Mouse (Mus musculus) stomach, embryonic 15.5 days (tissue): ENCODE data around the gene Btc. TPM values are rescaled to one million over a fixed set of nuclear protein-coding genes. Genes with fewer than 3 reads are reported as not detected.

ENCODE experiments used
- ATAC-seq: fragments of 200-750 bp; cut with Nextera tagmentation; 2 replicates; pipeline ENCODE4 v1.8.0; 2017; ENCODE audit warnings: low read depth, moderate number of reproducible peaks, moderate TSS enrichment; ENCODE audit not compliant: insufficient read depth, low FRiP score
- H3K27ac ChIP-seq: fragments of 300-500 bp; sonication (generic); 2 replicates; pipeline ENCODE4 v1.5.1; 2015; ENCODE audit warnings: mild to moderate bottlenecking, inconsistent platforms
- H3K27me3 ChIP-seq: fragments of 300-500 bp; sonication (generic); replicated peaks from 2 replicates; pipeline ENCODE4 v1.6.1; 2015; ENCODE audit warnings: inconsistent platforms
- H3K36me3 ChIP-seq: fragments of 300-500 bp; sonication (generic); 2 replicates; pipeline ENCODE4 v1.6.1; 2015; ENCODE audit warnings: inconsistent platforms
- H3K4me1 ChIP-seq: fragments of 300-500 bp; sonication (generic); 2 replicates; pipeline ENCODE4 v1.6.1; 2015; ENCODE audit warnings: inconsistent platforms
- H3K4me2 ChIP-seq: fragments of 300-500 bp; sonication (generic); 2 replicates; pipeline ENCODE4 v1.6.1; 2015; ENCODE audit warnings: mild to moderate bottlenecking, inconsistent platforms
- H3K4me3 ChIP-seq: fragments of 300-500 bp; sonication (generic); replicated peaks from 2 replicates; pipeline ENCODE4 v1.5.1; 2015; ENCODE audit warnings: inconsistent platforms
- H3K9ac ChIP-seq: fragments of 300-500 bp; sonication (generic); 2 replicates; pipeline ENCODE4 v1.6.1; 2015; ENCODE audit warnings: inconsistent platforms
- H3K9me3 ChIP-seq: fragments of 300-500 bp; sonication (generic); 2 replicates; pipeline ENCODE4 v1.6.1; 2016; ENCODE audit warnings: inconsistent platforms
- WGBS: fragments of 180-500 bp; shearing (Covaris S2); methylation state at CpG from one replicate; pipeline ENCODE4 v1.1.7; 2015; 5-methylcytosine and 5-hydroxymethylcytosine counted together
- polyA plus RNA-seq: library from polyadenylated mRNA; unstranded; fragments of >200 nt; fragmentation: Nextera tagmentation; extraction: Ambion mirVana; gene quantifications from 2 replicates; pipeline ENCODE4 v1.2.1, GENCODE M21; 2015

Btc gene
- polyA plus RNA-seq, 1 experiment from 2014 or later: 5.4 TPM

GRCm38 (mm10) chr5:91308576-91308975, 94.2 kb downstream of the Btc start:
- Histone ChIP-seq H3K9me3 (no peaks in the 10 kb centered on the region), H3K36me3 (no peaks in the 10 kb centered on the region), H3K4me3 (no peak overlapping the region), H3K9ac (no peak overlapping the region), H3K27ac (no peak overlapping the region), H3K4me1 (no peaks in the 10 kb centered on the region), H3K27me3 (no peaks in the 10 kb centered on the region), H3K4me2 (no peak overlapping the region)
- ATAC-seq: no peak
- 64% methylated on average over 7 of the region's 7 CpGs for WGBS

GRCm38 (mm10) chr5:91307907-91308306, 94.9 kb downstream of the Btc start:
- 8% methylated on average over 1 of the region's 1 CpGs for WGBS
- no peak overlapping the region for H3K9ac ChIP-seq
- no peaks in the 10 kb centered on the region for H3K9me3 ChIP-seq
- H3K4me1 ChIP-seq: no peaks in the 10 kb centered on the region
- ATAC-seq: no peak
- H3K36me3 ChIP-seq: no peaks in the 10 kb centered on the region
- no peaks in the 10 kb centered on the region for H3K27me3 ChIP-seq
- H3K4me2 ChIP-seq: no peak overlapping the region
- no peak overlapping the region for H3K4me3 ChIP-seq
- H3K27ac ChIP-seq: no peak overlapping the region

Other genes starting within 250 kb of the Btc start
- gene Parm1, start 114.6 kb upstream of the Btc start, polyA plus RNA-seq: 26.5 and 26.6 TPM in 2 replicates